Mouse (Mus musculus): ENCODE measurements at regions not wholly inside any gene's neighbourhood (a gene's known extent, or its start where the extent isn't known, plus 50 kb on each side); places are given as distances from the start of the nearest gene placed in this dataset.
"Not testable (repeated sequence)": the region's sequence is repeated elsewhere in the genome, so short reads cannot be mapped to it uniquely, and the experiment has no call there.

DNA sequence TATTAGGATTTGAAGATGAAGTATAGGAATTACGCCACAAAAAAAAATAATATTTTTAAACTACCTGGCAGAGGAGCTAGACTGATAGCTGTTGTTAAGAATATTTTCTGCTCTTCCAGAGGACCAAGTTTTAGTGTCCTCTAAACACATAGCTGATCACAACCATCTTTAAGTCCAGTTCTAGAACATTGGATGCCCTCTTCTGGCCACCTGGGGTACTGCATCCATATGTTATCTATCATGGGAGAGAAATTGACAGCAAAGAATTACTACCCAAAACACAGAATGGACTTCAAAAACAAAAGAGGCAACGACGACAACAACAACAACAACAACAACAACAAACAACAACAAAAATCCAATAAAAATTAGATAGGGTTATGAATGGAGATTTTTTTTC, 71.0 kb upstream of the Prl4a1 start:
- peak; percentile 10 for DNase-seq (ENCODE audit: extremely low spot score, low read depth, low spot score)

- not testable (repeated sequence) for DNase-seq (ENCODE audit: extremely low spot score, low read depth, low spot score)
Observed at GRCm38 (mm10) chr13:27960421-27960820, 55.6 kb upstream of the Prl4a1 start.

DNA sequence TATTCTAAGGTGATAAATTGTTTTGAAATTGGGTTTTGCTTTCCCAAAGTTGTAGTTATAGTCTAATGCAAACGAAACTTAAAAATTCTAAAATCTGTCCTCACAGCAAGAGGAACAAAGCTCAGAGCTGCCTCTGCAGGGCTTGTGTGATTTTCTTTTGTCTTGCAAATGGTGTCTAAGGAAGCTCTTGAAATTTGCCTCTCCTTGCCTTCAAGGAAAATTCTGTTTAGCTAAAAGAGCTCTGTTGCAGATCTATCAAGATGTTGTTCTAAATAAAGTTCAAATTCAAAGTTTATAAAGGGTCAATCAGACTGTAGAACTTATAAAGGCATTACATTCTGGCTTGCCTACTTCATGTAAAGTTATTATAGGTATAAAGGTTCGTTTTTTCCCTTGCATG, 53.6 kb upstream of the Prl4a1 start:
- not testable (repeated sequence) for DNase-seq (ENCODE audit: extremely low spot score, low read depth, low spot score)

GRCm38 (mm10) chr13:27966021-27966420, 50.0 kb upstream of the Prl4a1 start:
- not testable (repeated sequence) for DNase-seq (ENCODE audit: extremely low spot score, low read depth, low spot score)
